Mouse (Mus musculus): ENCODE data around the gene Alk.
"Not testable (repeated sequence)": the region's sequence is repeated elsewhere in the genome, so short reads cannot be mapped to it uniquely, and the experiment has no call there.

Alk gene

DNA sequence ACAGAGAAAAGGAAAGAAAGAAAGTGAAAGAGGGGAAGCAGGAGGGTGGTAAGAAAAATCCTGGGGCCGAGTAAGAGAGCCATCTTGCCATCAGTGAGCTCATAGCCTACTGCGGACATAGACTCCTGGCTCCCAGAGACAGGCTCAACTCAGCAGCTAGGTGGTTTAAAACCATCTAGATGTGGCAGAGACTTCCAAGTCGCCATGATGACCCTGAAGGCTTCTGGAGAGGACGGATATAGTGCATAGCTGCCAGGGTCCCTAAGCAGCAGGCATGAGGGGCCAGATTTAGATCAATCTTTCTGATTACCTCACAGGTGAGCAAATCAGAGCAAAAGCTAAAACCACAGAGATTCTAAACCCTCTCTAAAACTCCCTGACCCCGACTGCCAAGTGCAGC lies 76.9 kb downstream of the Alk start:
- no peak for DNase-seq (ENCODE audit: low spot score)

GRCm38 (mm10) chr17:72526356-72526755 lies 78.1 kb downstream of the Alk start:
- no peak for DNase-seq (ENCODE audit: low spot score)

GRCm38 (mm10) chr17:72524839-72525238 lies 79.6 kb downstream of the Alk start:
- DNase-seq (ENCODE audit: low spot score), result no peak

DNA sequence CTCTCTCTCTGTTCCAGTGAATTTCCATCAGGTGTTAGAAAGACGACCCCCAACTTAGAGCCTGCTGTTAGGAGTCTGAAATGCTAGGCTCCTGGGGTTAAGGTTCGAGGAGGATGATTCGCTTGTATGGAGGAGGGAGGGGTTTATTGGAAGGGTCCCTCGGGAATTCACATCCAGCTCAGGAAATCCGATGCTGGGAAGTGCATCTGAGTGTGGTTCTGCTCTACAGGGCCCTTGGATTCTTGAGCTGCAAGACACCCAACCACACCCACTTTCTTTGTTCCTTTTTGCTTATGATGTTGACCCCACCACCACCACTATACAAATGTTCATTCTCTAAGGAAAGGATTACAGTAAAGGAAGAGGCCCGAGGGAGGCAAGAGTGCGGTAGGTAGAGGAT lies 81.4 kb downstream of the Alk start:
- DNase-seq (ENCODE audit: low spot score), result no peak

DNA sequence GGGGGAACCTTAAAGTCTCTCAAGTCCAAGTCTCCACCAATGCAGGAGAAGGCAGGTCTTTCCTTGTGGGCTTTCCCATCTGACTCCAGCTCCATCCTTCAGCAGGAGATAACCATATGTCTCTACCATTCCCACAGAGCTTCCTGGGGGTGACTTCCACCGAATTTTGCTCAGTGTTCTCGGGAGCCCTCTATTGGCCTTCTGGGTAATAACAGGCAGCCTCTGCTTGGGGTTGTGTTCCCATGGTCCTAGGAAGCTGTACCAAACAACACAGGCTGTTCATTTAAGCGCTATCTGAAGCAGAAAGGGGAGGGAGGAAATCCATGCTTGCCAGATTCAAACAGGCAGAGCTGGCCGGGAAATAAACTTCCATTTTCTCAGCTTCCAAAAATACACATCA lies 82.0 kb downstream of the Alk start:
- peak; percentile 32 for DNase-seq (ENCODE audit: low spot score)

GRCm38 (mm10) chr17:72521353-72521752 lies 83.1 kb downstream of the Alk start:
- DNase-seq (ENCODE audit: low spot score), result no peak

DNA sequence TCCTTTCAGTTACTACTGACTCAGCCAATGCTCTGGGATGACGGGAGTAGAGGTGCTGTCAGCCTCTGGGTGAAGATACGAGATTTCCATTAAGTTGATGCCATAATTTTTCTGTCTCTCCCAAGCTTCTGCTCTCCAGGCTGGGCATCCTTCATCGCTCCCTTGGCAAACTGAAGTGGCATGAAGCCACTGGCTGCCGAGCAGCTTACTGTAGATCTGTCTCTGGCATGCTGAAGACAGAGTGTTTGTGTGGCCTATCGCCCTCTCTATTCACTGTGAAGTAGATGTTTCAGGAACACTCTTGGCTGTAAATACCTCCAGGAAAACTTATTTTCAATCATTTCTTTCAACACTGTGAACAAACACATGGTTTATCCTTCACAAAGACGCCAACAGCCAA lies 93.7 kb downstream of the Alk start:
- no peak for DNase-seq (ENCODE audit: low spot score)

DNA sequence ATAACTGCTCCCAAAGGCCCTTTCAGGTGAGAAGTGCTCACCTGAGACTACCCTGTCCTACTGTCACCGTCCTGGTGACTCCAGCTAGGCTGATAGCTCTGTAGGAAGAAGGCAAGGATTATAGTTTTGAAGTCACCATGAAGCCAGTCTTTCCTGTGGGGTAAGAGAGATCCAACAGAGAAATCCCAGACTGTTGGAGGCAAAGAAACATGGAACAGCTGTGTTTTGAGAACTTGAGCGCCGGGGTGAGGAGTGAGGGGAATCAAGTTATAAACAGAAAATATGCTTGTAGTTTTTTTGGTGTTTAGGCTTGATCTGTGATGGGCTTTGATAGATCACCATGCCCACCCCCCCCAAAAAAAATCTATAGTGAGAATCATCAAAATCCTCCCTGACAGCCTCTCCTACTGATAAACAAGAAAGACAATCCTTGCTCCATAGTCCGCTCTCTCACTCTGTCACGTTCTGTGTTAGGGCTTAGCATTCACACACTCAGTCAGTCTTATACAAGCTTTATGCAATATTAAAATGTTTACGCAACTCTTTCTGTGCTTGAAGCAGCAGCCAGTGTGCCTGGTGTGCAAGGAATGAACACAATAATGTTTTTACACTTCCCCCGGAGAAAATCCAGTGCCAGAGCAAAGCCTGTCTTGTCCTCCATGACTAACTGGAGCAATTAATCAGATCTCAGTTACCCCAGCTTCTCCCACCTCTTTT lies 95.6 kb downstream of the Alk start:
- DNase-seq (ENCODE audit: low spot score), result no peak

- DNase-seq (ENCODE audit: low spot score), result peak; percentile 24
Observed at GRCm38 (mm10) chr17:72505213-72505612, 99.2 kb downstream of the Alk start.

GRCm38 (mm10) chr17:72504581-72504980 lies 99.8 kb downstream of the Alk start:
- no peak for DNase-seq (ENCODE audit: low spot score)

DNA sequence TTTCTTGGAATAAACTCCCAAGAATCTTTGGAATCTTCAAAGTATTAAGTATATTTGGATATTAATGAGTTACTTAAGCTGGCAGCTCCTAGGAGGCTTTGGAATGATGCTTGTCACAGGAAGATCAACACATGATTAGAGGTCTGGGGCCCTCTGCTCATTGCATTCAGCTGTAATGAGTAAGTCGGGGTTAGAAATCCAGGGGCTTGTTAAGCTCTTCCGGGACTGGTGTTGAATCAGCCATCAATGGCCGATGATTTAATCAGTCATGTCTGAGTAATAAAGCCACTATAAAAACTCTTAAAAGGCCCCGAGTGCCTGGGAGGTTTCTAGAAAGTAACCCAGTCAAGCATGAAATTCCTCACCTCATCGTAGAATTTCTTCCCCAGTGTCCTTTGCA lies 109.0 kb downstream of the Alk start:
- no peak for DNase-seq (ENCODE audit: low spot score)

DNA sequence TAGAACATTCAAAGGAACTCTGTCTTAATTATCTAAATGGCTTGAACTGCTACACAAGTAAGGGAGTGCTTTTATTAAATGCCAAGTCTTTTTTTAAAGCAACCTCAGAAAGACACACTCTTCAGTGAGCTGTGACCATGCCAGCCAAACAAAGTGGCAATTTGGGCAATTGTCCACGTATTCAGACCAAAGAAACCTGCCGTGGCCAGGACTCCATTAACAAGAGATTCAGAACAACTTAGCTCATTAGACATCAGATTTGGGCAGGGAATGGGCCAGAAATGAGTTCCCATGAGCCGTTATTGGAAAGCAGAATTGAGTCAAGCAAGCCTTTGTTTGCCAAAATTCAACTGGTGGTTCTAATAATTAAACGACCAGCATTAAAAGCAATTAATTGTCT lies 118.8 kb downstream of the Alk start:
- DNase-seq (ENCODE audit: low spot score), result peak; percentile 25

GRCm38 (mm10) chr17:72479260-72479659 lies 125.2 kb downstream of the Alk start:
- not testable (repeated sequence) for DNase-seq (ENCODE audit: low spot score)

DNA sequence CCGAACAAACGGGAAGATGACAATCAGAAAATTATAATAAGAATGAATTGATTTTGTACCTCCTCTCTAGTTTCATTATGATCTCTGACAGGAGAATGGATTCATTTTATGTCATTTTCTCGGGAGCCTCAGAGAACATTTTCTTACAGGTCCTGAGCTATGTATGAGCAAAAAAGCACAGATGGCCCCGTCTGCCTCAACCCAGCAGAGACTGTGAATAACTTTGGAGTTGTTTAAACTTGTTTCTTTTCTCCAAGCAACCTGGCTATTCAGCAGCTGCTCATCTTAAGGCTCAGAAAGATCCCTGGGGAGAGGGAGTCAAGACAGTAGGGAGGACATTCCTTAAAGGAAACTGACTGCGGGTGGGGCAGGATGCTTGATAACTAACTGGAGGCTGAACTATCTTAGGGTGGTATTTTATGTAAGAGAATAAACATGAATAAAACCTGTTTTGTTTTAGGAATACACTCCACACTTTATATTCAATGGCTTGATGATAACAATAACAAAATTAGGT lies 126.5 kb downstream of the Alk start:
- no peak for DNase-seq (ENCODE audit: low spot score)

DNA sequence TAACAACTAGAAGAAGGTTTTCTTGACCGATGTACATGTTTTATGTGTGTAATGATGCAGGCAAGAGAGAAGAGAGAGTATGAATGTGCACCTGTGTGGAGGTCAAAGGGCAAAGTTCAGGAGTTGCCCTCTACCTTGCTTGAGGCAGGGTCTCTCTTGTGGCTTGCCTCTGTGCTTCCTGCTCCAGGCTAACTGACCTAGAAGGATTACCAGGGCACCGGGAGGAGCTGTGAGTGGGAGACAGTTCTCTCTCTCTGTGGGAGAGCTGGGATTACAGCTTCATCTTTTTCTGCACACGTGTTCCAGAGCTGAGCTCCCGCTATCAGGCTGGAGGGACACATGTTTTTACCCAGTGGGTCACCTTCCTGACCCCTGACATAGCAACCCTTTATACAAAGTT lies 127.5 kb downstream of the Alk start:
- DNase-seq (ENCODE audit: low spot score), result no peak

GRCm38 (mm10) chr17:72474166-72474565 lies 130.3 kb downstream of the Alk start:
- no peak for DNase-seq (ENCODE audit: low spot score)

DNA sequence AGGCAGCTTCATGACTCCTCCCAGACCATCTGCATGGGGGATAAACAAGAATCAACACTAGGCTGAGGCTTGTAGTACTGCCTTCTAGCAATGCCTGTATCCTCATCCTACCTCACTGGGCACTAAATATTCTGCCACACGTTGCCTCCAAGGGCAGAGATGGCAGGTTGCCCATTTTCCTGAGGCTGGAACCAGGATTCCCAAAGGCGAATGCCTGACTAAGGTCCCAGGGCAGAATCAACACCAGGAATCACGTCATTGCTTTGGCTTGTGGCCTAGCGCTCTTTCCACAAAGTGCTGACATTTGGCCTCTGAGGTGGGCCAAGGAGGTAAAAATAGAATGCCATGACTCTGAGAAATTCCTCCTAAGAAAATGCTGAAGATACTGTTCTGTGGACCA lies 155.9 kb downstream of the Alk start:
- no peak for DNase-seq (ENCODE audit: low spot score)

- DNase-seq (ENCODE audit: low spot score), result no peak
Observed at GRCm38 (mm10) chr17:72445204-72446177, 158.9 kb downstream of the Alk start.

GRCm38 (mm10) chr17:72417451-72417850 lies 187.0 kb downstream of the Alk start:
- DNase-seq (ENCODE audit: low spot score), result no peak

DNA sequence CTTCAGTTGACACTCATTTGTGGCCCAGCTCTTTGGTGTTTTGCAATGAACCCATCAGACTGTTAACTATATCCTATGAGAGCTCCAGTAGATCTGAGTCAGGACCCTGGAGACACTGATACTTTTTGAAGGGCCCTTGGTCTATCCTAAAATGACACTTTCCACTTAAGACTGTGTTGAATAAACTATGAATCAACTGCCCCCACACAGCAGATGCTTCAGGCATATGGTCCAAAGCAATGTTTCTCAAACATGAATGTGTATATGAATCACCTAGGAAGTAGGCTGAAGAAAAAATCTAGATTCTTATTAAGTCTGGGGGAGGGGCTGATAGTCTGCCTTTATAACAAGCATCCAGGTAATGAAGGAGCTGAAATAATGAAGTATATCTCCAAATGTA lies 189.8 kb downstream of the Alk start:
- DNase-seq (ENCODE audit: low spot score), result no peak

DNA sequence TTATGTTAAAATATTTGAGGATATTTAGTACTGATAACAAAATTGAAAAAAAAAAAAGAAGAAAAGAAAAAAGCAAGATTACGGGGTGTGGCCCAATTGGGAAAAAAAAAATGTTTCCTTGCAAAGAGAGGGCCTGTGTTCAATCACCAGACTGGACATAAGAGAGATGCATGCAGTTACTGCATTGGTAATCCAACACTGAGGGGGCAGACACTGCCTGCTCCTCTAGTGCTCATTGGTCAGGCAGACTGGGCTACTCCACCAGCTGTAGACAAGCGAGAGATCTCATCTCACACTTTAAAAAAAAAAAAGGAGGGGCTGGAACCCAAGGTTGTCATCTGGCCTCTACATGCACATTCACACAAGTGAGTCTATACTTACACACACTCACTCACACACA lies 199.6 kb downstream of the Alk start:
- DNase-seq (ENCODE audit: low spot score), result no peak

DNA sequence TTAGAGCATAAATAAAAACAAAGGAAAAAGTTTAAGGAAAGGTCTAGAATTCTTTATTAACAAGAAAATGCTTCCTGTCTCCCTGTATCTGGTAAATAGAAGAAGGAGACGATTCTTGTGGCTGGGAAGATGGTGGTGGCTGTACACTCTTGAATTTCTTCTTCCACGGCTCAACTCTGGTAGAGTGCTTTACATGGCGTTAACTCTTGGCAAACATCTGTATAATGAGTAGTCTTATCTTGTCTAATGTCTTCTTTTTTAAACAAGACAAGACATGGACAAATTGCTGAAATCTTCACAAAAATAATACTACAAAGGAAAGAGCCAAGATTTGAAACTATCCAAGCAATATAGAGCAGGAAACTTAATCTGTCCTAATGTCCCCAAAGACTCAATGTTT lies 202.6 kb downstream of the Alk start:
- no peak for DNase-seq (ENCODE audit: low spot score)

DNA sequence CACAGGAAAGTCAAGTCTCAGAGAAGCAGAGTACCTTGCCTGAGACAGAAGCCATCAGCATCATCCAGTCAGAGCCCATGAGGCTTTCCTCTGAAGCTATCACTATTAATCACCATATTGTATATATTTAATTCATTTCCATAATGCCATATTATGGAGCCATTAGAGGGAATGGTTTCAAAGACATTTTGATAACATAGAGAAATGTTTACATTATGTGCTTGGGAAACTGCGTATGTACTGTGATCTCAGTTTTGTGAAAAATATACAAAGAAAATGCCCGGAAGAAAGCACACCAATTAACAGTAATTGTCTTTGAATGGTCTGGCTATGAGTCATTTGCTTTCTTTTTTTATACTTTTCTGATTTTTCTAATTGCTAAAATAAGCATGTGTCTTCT lies 203.1 kb downstream of the Alk start:
- DNase-seq (ENCODE audit: low spot score), result no peak

Data from left cerebral cortex, adult 11 months (tissue).